Mouse (Mus musculus): ENCODE results near the gene Cdh24. TPM values are rescaled to one million over a fixed set of nuclear protein-coding genes. Genes with fewer than 3 reads are reported as not detected.
A peak's percentile ranks its signal among the peaks of the same experiment; 100 is the strongest.
"Not testable (repeated sequence)": the region's sequence is repeated elsewhere in the genome, so short reads cannot be mapped to it uniquely, and the experiment has no call there.

Gene Cdh24
- total and polyA plus RNA-seq, 2 experiments from 2014 or later, result 7.6 to 49.2 TPM

- WGBS, result 86% methylated on average over 6 of the region's 6 CpGs
- ATAC-seq, result no peak
- no peak for DNase-seq (ENCODE audit: low spot score)
- Histone ChIP-seq H3K4me3 (ENCODE audit: low read length) (no peak overlapping the region), H3K9ac (replicated peaks; ENCODE audit: low read length) (no peak overlapping the region), H3K4me2 (ENCODE audit: low read depth, low read length) (no peak overlapping the region), H3K36me3 (ENCODE audit: insufficient read depth, low read length) (no peaks in the 10 kb centered on the region), H3K27ac (no peak overlapping the region), H3K9me3 (ENCODE audit: low read length) (no peaks in the 10 kb centered on the region), H3K4me1 (ENCODE audit: insufficient read depth, low read length) (no peaks in the 10 kb centered on the region), H3K27me3 (ENCODE audit: insufficient read depth, low read length) (no peaks in the 10 kb centered on the region)
- no peak for TF ChIP-seq CTCF (IDR thresholded peaks at IDR 0.05; ENCODE audit: low read depth)
Observed at GRCm38 (mm10) chr14:54623334-54623733, 17.8 kb downstream of the Cdh24 start.

DNA sequence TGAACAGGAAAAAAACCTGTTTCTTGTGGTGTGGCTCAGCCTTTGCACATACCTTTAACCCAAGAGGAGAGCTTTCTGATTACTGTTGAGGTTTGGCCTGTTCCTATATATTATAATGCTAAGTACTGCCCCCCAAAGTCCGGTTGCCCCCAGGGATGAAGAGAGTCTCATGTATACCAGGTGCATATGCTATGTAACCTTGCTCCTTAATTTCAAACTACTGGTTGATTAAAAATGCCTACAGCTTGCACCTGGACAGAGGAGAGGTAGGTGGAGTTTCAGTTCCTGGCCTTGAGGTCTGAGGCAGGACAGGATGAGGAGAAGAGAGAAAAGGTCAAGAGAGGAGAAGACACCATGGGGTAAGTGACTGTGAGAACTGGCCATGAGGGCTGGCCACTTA lies 20.0 kb downstream of the Cdh24 start, which contains the start of gene Psmb11:
TSS of gene Psmb11 (plus strand) at position 301 of the 400 bp plus-strand sequence.
- no peak for TF ChIP-seq CTCF (IDR thresholded peaks at IDR 0.05; ENCODE audit: low read depth)
- Histone ChIP-seq H3K9ac (replicated peaks; ENCODE audit: low read length) (no peak within 1 kb of the TSS), H3K4me2 (ENCODE audit: low read depth, low read length) (no peak within 1 kb of the TSS), H3K36me3 (ENCODE audit: insufficient read depth, low read length) (no peaks in the 10 kb centered on the region), H3K4me3 (ENCODE audit: low read length) (no peak within 1 kb of the TSS), H3K27ac (no peak within 1 kb of the TSS), H3K27me3 (ENCODE audit: insufficient read depth, low read length) (no peaks in the 10 kb centered on the region), H3K9me3 (ENCODE audit: low read length) (no peaks in the 10 kb centered on the region), H3K4me1 (ENCODE audit: insufficient read depth, low read length) (peaks cover 6% of the 10 kb centered on the region; the same call in 1 of the 2 replicates)
- ATAC-seq (no peak), DNase-seq (ENCODE audit: low spot score) (no peak)
- WGBS, result 89% methylated on average over 1 of the region's 1 CpGs

DNA sequence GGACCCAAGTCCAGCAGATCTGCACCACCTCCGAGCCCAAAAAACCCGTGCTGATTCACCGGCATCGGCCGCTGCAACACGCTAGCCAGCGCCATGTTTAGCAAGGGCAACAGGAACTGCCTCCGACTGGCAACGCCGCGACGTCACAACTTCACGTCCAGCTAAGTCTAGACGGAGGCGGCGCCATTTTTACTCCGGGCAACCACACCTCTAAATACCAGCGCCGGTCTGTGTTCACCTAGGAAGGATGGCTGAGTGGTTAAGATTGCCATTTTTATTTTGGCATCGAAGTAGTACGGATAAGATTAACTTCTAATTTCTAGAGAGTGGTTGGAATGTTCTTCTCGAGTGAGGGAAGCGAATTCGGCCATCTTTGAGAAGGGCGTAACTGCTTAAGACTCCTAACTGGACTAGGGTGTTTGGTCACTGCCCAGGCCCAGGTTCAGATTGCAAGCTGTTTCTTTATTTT lies 23.2 kb downstream of the Cdh24 start, which contains the start of gene Psmb5:
TSS of gene Psmb5 (minus strand) at position 126 of the 469 bp plus-strand sequence.
- peak within 1 kb of the TSS; percentile 74 for H3K9ac ChIP-seq (replicated peaks; ENCODE audit: low read length)
- H3K4me3 ChIP-seq (ENCODE audit: low read length), result peak within 1 kb of the TSS; percentile 66
- DNase-seq (ENCODE audit: low spot score) (peak; percentile 95), ATAC-seq (peak; percentile 92)
- peaks cover 6% of the 10 kb centered on the region; the same call in 1 of the 2 replicates for H3K4me1 ChIP-seq (ENCODE audit: insufficient read depth, low read length)
- H3K4me2 ChIP-seq (ENCODE audit: low read depth, low read length), result peak within 1 kb of the TSS; percentile 78
- no peaks in the 10 kb centered on the region for H3K9me3 ChIP-seq (ENCODE audit: low read length)
- H3K27me3 ChIP-seq (ENCODE audit: insufficient read depth, low read length), result no peaks in the 10 kb centered on the region
- peaks cover 10% of the 10 kb centered on the region for H3K36me3 ChIP-seq (ENCODE audit: insufficient read depth, low read length)
- 2% methylated on average over 23 of the region's 25 CpGs for WGBS
- no peak for TF ChIP-seq CTCF (IDR thresholded peaks at IDR 0.05; ENCODE audit: low read depth)
- peak within 1 kb of the TSS; percentile 87 for H3K27ac ChIP-seq

DNA sequence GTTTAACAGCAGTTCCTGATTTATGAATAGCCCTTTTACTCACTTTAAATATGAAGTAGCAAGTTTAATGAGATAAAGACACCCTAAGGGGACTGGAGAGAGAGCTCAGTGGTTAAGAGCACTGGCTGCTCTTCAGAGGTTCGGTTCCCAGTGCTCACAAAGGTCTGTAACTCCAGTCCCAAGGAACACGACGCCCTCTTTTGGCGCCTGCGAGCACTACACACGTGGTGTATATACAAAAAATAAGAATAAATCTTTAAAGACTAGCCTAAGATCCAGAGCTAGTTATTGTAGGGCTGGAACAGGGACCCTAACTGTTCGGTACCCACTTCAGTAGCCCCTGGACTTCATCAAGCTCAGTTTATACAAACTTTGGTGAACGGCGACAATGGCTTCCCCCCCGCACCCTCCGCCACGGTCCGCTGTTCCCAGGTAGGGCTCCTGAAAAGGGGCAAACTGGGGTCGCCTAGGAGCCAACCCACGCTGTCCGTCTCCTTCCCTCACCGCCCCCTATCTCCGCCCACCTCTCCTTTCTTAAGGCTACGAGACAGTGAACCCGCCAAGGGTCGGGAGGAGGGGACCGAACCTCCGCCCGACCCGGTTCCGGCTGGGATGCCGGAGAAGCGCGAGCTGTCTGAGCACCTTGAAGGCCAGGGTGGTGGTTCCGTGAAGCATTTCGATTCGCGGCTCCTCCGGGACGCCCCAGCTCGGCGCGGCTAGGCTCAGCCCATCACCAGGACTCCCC lies 23.8 kb downstream of the Cdh24 start:
- TF ChIP-seq CTCF (IDR thresholded peaks at IDR 0.05; ENCODE audit: low read depth), result peak; percentile 34; the same call in 1 of the 2 replicates
- Histone ChIP-seq H3K4me1 (ENCODE audit: insufficient read depth, low read length) (peaks cover 6% of the 10 kb centered on the region; the same call in 1 of the 2 replicates), H3K4me2 (ENCODE audit: low read depth, low read length) (peak overlapping the region; percentile 78), H3K9ac (replicated peaks; ENCODE audit: low read length) (peak overlapping the region; percentile 74), H3K27ac (peak overlapping the region; percentile 87), H3K27me3 (ENCODE audit: insufficient read depth, low read length) (no peaks in the 10 kb centered on the region), H3K9me3 (ENCODE audit: low read length) (no peaks in the 10 kb centered on the region), H3K36me3 (ENCODE audit: insufficient read depth, low read length) (peaks cover 15% of the 10 kb centered on the region), H3K4me3 (ENCODE audit: low read length) (peak overlapping the region; percentile 66)
- DNase-seq (ENCODE audit: low spot score) (peak; percentile 43), ATAC-seq (peak; percentile 65)
- 3% methylated on average over 38 of the region's 38 CpGs for WGBS

DNA sequence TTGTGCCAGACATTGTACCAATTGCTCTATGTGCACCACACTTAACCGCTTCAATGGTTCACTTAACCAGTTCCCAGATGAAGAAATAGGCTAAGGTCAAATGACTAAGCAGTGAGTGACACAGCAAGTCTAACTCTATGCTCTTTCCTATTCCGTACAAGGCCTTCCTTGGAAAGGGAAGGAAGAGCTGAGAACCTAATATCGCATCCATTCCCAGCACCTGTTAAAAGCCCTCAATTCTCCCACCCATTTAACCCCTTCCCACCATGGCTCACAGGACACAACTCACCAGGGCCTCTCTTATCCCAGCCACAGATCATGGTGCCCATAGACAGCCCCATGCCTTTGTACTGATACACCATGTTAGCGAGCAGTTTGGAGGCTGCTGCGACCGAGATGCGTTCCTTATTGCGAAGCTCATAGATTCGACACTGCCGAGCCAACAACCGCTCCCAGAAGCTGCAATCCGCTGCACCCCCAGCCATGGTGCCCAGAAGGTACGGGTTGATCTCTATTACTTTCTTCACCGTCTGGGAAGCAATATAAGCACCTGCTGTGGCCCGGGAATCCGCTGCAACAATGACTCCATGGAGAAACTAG lies 24.8 kb downstream of the Cdh24 start:
- no peak for DNase-seq (ENCODE audit: low spot score)
- Histone ChIP-seq H3K4me1 (ENCODE audit: insufficient read depth, low read length) (peaks cover 6% of the 10 kb centered on the region; the same call in 1 of the 2 replicates), H3K4me3 (ENCODE audit: low read length) (no peak overlapping the region), H3K4me2 (ENCODE audit: low read depth, low read length) (no peak overlapping the region), H3K9me3 (ENCODE audit: low read length) (no peaks in the 10 kb centered on the region), H3K27me3 (ENCODE audit: insufficient read depth, low read length) (no peaks in the 10 kb centered on the region), H3K27ac (no peak overlapping the region), H3K36me3 (ENCODE audit: insufficient read depth, low read length) (peaks cover 15% of the 10 kb centered on the region), H3K9ac (replicated peaks; ENCODE audit: low read length) (no peak overlapping the region)
- 89% methylated on average over 16 of the region's 16 CpGs for WGBS
- TF ChIP-seq CTCF (IDR thresholded peaks at IDR 0.05; ENCODE audit: low read depth), result no peak
- no peak for ATAC-seq

DNA sequence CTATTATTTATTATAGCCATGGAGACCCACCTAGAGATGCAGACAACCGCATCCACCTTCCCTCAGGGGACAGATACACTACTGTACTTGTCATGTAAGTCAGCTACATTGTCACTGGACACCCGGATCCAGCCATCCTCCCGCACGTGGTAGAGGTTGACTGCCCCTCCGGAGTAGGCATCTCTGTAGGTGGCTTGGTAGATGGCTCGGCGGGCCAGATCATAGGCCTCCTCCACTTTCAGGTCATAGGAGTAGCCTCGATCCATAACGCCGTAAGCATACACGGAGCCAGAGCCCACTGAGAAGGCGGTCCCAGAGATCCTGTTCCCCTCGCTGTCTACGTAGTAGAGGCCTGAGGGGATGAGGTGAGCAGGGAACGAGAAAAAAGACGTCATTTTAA lies 27.0 kb downstream of the Cdh24 start:
- not testable (repeated sequence) for H3K9me3 ChIP-seq (ENCODE audit: low read length); H3K4me3 ChIP-seq (ENCODE audit: low read length); ATAC-seq; H3K9ac ChIP-seq (replicated peaks; ENCODE audit: low read length); H3K27me3 ChIP-seq (ENCODE audit: insufficient read depth, low read length); DNase-seq (ENCODE audit: low spot score); H3K27ac ChIP-seq; H3K4me2 ChIP-seq (ENCODE audit: low read depth, low read length); H3K4me1 ChIP-seq (ENCODE audit: insufficient read depth, low read length)
- 92% methylated on average over 12 of the region's 16 CpGs for WGBS
- H3K36me3 ChIP-seq (ENCODE audit: insufficient read depth, low read length), result peaks cover 15% of the 10 kb centered on the region
